Mouse (Mus musculus) liver, adult (tissue): ENCODE measurements around the gene H2-M2.

Source experiments
- GATA4 ChIP-seq: IDR thresholded peaks from 2 replicates; pipeline ENCODE4 v1.6.1; 2014; ENCODE audit warnings: mild to moderate bottlenecking, low read length; ENCODE audit not compliant: insufficient replicate concordance

The H2-M2 gene

DNA sequence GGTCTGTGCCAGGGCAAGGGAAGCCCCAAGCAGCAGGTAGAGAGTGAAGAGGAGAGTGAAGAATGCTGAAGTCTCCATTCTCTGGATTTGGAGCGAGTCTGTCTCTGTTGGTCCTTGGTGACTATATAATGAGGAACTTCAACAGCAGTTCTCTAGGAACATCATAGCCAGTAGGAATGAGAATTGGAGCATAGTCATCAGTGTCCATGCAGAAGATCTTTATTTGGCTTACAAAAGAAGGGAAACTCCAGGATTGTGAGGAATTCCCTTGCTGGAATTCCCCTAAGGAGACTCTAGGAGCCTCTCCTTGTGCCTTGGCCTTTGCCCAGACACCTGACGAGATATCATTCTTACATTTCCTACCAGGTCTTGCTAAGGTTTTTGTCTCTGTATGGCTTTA, at the start of gene H2-M2:
Gene H2-M2 (minus strand): TSS at position 101 of the 400 bp plus-strand sequence.
- no peak for TF ChIP-seq GATA4

DNA sequence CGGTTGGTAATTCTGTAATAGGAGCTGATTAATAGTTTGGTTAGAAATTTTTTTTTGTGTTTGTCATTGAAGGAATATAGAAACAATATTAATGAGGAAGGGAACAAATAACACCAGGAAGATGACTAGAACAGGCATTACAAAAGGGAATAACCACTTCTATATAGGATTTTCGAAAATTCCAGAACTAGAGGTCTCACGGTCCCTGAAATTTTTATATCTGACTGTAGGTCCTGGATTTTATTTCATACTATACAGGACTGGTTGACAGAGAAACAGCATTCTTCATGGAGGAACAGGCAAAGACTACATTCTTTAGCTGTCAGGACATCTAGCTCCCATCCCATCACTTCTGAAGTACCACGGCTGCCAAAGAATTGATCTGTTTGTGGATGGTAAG, 24.4 kb upstream of the H2-M2 start, which contains the start of gene Olfr111:
Gene Olfr111 (plus strand): TSS at position 301 of the 400 bp plus-strand sequence.
- no peak for TF ChIP-seq GATA4

DNA sequence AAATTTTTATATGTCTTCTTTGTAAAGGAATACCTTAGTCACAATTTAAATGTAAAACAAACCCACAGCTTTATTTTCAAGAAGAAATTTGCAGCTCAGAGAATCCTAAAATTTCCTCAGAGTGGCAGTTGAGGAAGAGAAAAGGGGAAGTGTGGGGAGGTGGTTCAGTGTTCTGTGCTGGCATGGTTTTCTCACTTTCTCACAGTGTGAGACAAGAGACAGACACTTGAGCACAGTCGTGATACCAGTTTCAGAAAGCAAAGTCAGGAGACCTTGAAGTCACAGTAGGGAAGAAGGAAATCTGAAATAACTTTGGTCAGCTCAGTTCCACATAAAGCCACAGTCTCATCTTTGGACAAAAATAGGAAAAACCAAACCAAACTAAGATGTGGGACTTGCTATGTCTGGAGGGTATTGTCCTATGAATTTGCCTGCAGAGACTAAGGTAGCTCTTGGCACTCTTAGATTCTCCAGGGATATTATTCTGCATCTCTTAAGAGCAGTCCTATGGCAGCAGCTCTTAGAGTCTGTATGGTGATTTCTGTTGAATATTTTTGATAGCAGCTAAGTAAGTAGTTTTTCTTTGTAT, 8.7 kb upstream of the H2-M2 start, which contains the start of gene Olfr110:
Gene Olfr110 (plus strand): TSS at position 539 of the 589 bp plus-strand sequence.
- no peak for TF ChIP-seq GATA4

DNA sequence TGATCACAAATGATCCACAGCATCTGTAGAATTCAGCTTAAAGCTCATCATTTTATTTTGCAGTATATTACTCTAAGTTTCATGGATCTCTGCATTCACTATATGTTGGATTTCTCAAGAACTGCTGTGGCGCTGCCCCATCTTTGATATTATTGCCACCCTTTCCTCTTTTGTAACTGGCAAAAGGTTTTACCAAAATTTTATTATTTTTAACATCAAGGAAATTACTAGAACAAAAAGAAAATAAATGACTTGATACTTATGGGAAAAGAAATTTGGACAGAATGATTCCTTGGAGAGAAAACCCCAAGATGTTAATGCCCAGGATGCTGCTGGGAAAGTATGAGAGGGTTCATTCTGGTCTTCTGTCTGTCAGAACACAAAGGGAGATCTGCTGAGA, 24.7 kb downstream of the H2-M2 start, which contains the start of gene Olfr109:
Gene Olfr109 (plus strand): TSS at position 301 of the 400 bp plus-strand sequence.
- TF ChIP-seq GATA4 = no peak

DNA sequence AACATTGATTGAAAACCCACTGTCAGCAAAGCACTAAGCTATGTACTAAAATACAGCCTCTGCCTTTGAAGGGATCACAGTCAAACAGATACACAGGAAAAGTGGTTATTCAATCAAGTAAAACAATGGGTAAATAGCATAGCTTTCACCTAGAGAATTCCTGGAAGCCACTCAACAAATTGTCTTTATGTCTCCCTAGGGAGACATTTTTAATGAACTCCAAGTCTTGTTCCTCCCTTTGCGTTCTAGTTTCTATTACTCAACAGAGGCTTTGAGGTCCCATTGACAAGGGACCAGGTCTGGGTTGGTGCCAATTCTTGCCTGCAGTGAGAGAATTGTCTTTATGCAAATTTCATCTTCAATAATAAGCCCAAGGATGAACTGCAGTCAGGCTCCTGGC, 38.2 kb downstream of the H2-M2 start, which contains the start of gene Olfr108:
Gene Olfr108 (plus strand): TSS at position 301 of the 400 bp plus-strand sequence.
- TF ChIP-seq GATA4 = no peak
